Mouse (Mus musculus) thymus, adult 2 months (tissue): ENCODE results near the gene Shroom1.

ENCODE experiments used
- CTCF ChIP-seq: fragments of 200-500 bp; IDR thresholded peaks from 2 replicates; pipeline ENCODE4 v1.5.1; 2012; ENCODE audit warnings: mild to moderate bottlenecking, control low read depth, low read length, moderate library complexity, borderline replicate concordance; ENCODE audit not compliant: control insufficient read depth, poor library complexity, insufficient read depth; ENCODE audit errors: extremely low read depth
- POLR2A ChIP-seq: fragments of 200-500 bp; IDR thresholded peaks from 2 replicates; pipeline ENCODE4 v1.6.1; 2012; ENCODE audit warnings: mild to moderate bottlenecking, low read length, control low read depth, moderate library complexity; ENCODE audit not compliant: control insufficient read depth, poor library complexity, insufficient read depth; ENCODE audit errors: extremely low read depth

GRCm38 (mm10) chr11:53485719-53486118, 28.7 kb downstream of the Shroom1 start:
- TF ChIP-seq CTCF (no peak), POLR2A (no peak)
